Mouse (Mus musculus) kidney, adult 9 months (tissue): ENCODE measurements around the gene Asprv1.

ENCODE experiments used
- DNase-seq: peaks from one replicate; pipeline ENCODE4 v3.0.0; 2022

Gene Asprv1

DNA sequence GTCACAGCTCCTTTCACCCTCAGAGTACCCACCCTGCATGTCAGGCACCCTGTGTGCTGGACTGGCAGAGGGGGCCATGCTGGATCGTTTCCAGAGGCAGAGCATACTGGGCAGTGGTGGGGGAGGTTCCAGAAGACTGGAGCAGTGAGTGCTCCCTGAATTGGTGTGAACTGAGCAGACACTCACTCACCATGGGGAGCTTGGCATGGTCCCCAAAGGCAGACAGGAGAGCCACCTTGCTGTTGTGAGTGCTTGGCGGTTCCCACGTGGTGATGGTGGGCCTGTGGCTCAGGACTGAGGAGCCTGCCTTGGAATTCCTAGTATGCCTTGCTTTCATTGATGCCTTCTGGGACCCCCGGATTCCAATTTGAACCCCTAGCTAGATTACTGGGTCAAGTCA, 4.8 kb upstream of the Asprv1 start:
- DNase-seq, result no peak

DNA sequence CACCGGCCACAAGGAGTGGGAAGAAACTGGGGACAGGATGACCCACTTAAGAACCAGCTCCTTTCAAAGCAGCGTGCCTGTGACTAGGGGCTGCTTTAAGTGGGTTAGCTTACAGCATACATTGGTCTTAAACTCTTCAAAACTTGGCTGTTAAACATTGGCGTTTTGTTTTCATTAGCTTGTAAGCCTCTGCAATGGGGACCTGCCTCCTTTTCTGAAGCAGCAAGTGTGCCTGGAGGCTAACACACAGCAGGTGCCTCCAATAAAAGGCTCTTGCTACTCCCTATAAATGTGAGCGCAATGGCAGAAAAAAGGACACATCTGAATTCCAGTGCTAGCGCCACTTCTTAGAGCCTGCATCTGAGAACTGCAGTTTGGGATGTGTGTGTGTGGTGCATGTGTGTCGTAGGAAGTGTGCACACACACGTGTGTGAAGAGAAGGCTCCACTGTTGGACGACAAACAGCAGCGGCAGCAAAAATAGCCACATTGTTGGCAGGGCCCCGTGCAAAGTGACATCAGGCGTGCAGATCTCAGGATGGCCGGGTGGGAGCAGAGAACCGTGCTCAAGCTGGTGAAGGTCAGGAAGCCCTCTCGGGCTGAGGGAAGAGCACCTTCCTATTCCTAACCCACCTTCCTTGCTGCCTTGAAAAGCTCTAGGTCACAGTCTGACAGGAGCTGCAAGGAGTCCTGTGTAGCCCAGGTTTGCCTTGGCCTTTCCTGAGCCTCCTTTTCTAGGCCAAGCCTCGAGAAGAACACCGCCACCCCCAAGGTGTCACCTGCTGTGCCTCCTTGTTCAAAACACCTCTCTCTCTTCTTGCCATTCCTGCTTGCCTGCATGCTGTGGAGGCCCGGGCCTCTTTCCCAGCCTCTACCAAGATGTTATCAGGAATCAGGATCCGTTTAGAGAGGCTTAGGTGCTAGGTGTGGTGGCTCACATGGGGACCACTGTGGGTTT, 3.6 kb upstream of the Asprv1 start:
- no peak for DNase-seq

DNA sequence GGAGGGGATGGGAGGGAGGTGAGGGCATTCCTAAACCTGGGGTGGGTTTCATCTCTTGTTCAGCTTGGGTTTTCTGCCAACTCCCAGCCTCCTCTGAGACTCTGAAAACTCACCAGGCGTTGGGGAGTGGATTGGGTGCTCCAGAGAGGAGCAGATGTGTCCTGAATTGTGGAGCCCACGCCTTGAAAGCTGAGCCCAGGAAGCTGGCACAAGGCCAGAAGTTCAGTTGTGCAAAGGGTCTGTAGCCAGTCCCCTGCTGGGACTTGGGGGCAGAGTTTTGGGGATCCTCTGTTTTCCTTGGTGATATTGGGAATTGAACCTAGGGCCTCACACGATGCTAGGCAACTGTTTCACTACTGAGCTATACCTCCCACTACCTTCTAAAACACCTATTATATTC, 2.2 kb downstream of the Asprv1 start:
- no peak for DNase-seq

DNA sequence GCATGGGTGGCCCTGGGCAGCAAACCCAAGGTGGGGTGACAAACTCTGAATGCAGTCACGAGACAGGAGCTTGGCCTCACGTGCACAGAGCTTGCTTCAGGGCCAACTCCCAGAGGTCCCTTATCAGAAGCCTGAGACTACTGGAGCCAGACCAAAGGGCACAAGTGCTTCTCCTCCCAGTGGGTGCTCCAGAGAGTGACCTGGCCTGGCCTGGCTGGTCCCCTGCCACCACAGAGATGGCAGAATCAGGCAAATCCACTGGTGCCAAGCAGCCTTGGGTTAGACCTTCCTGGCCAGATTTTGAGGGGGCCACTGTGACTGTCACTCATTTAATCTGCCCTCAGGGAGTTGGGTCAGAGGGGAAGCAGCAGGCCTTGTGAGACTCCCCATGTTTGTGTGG, 8.5 kb downstream of the Asprv1 start:
- DNase-seq, result peak; percentile 21

DNA sequence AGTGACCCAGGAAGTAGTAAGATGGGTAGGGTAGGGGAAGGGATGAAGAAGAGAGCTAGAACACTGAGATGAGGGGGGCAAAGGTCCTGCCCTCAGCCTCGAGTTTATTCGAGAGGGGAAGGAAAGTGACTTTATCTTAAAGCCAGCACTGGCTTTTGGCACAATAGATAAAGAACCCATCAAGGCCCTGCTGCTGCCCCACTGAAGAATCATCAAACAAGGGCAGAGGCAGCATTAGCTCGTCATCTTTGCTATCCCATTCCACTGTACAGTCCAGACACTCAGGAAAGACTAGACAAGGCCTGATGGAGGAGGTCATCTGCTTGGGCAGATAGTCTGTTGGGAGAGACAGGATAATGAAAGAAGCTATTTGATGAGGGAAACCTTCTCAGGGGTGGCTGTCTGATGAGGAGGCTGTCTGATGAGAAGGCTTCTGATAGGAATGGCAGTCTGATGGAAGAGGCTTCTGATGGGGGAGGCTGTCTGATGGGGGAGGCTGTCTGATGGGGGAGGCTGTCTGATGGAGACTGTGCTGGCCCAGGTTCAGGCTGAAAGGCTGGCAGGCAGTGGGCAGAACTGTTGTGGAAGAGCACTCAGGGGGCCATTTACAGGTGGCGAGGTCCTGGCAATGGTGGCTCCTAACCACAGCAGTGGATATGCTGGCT, 9.3 kb downstream of the Asprv1 start:
- DNase-seq, result no peak

DNA sequence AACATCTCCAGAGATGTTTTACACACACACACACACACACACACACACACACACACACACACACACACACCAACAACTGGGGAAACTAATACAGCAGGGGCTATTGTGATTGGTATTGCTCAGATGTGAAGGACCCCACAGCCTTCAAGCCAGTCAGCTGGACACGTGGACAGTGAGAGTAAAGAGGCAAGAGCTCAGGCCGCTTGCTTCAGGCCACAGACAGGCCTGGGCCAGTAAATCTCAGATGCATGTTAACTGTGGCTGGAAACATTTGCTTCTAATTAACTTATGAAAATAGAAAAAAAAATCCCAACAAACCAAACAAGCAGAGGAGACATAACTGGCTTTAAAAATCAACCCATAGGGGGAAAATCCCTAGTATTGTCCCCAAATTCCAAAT, 9.9 kb downstream of the Asprv1 start:
- no peak for DNase-seq

DNA sequence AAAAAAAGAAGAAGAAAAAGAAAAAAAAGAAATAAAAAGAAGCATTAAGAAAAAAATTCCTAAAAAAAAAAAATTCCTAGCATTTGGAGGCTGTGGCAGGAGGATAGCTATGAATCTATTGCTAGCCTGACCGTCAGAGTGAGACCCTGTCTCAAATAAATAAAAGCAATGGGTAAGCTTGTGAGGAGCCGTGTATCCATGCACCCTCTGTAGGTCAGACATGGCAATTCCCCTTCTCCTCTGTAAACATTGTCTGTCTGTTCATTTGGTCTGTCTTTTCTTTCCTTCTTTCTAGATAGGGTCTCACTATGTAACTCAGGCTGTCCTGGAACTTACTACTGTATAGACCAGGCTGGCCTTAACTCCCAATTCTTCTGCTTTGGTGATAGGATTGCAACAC, 10.5 kb downstream of the Asprv1 start:
- DNase-seq, result no peak

DNA sequence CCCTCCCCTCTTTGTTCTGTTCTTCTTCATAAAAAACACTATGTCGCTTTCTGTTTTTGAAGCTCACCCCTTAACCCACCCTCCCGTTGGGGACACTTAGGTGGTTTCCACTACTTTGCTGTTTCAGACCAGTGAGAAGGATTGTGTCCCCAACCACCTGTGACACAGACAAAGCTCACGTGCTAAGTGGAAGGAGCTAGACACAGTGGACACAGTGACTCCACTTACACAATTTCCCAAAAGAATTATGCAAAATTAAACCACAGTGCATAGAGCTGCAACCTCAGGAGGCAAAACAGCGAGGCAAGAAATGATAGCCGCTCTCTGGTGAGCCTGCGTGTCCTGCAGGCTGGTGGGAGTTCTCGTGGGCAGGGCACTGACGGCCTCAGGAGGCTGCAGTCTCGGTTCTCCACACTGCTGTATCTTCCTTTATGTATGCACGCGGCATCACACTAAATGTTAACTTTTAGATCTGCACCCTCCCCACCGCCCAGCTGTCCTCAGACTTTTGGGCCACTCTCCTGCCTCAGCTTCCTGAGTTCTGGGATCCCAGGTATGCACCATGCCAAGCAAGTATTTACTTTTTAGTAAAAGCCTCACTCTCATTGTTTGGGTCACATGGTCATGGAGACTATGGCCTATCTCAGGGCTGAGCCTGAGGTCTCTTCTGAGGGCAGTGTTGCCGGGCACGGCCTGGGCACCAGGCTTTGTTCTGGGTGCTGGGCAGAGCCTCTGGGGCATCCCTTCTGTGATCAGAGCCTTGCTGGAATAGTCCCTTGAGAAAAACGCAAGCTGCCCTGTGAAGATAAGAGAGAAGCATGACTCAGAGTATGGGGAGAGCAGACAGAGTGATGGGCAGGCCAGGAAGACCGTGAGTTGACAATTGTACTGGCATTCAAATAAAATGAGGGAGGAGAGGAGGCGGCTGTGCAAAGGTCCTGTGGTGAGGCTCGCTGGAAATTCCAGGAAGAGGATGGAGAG, 11.5 kb downstream of the Asprv1 start:
- no peak for DNase-seq

DNA sequence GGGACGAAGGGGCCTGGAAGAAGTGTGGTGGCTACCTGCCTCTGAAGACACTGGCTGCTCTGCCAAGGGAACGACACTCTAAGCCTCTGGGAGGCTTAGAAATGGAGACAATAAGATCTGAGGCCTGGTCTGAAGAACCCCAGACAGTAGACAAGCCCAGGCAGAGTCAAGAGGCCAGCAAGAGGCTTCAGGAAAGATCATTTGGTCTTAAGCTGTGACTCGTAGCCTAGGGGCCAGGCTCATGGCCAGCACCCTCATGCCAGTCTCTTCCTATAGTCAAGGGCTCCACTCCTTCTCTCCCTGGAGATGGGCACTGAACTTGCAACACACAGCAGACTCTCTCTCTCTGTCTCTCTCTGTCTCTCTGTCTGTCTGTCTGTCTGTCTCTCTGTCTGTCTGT, 12.2 kb downstream of the Asprv1 start:
- no peak for DNase-seq

DNA sequence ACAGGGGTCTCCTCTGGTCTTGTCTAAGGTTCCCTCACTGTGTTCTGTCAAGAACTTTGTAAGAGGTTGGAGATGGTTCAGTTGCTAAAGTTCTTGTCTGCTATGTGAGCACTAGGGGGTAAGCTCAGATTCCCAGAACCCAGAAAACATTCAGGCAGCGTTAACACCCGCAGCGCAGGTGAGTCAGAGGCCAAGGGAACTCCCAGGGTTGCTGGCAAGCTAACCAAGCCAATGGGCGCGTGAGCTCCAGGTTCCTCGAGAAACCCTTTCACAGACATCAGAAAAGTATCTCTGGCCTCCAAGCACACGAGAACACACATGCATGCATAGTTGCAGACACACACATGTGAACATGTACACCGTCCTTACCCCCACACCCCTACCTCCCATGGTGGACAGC, 12.8 kb downstream of the Asprv1 start:
- no peak for DNase-seq

DNA sequence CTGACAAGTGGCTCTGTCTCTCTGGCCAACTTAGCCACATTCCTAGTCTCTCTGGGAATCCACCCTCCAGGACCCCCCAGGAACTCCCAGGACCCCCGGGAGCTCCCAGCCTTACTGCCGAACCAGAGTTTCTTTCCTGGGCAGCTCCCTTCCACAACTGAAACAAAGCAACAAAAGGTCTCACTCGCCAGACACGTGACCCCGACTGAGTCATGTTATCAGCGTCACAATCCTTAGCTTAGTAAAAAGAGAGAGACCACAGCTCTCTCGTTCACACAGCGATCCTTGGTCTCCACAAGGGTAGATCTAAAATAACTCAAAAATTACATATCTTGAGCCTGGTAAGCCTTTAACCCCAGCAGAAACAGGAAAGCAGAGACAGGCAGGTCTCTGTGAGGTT, 13.8 kb downstream of the Asprv1 start:
- no peak for DNase-seq

DNA sequence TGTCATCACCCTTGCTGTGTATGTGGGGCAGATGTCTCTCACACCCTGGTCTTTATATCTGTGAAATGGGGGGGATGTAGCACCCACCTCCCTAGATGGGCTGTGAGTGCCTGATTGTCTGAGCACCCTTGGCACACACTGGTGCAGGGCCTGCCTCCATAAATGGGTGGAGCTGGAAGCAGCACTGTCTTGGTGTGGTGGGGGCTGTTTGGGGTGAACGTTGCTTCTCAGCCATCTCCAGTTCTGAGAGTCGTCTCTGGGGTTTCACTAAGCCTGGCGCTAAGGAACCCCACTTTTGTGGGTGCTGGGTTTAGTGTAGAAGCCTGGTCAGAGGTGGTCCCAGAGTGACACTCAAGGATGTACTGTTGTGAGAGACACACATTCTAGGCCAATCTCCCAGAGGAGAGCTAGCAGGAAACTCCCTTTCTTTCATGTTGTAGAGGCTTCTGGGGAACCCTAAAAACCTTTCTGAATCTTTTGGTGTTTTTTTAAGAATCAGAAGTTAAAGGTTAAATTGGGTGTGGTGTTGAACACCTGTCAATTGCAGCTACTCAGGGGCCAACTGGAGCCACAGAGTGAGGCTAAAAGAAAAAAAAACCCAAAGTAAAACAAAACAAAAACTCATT, 16.9 kb downstream of the Asprv1 start:
- DNase-seq, result no peak

DNA sequence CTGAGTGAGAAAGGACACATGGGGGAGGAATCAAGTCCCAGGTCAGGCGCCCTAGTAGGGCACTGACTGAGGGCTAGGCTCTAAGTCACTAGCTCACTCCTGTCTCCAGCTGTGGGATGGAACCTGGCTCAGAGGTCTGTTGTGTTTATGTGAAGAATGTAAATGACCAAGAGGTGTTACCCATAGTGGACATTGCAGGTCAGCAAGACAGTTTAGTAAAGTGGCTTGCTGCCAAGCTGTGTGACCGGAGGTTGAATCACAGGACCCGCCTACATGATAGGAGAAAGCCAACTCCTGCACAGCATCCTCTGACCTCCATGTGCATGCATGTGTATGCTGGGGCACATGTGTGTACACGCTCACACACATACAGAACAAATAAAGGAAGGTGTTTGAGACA, 17.6 kb downstream of the Asprv1 start:
- DNase-seq, result no peak

DNA sequence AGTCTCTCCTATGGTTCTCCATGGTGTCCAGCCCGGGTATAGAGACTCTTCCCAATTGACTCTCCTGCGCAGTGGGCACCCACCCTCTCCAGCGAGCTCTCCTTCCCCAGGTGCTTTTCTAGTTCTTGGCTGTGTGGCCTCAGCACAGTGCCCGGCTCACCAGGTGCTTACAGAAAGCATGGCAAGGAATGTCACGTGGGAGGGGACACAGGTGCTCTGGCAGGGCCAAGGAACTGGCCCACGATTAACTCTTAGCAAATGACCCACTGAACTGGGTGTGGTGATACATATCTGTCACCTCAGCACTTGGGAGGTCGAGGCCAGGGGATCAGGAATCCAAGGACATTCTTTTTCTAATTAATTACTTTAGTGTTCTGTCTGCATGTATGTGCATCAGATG, 18.2 kb downstream of the Asprv1 start:
- no peak for DNase-seq

DNA sequence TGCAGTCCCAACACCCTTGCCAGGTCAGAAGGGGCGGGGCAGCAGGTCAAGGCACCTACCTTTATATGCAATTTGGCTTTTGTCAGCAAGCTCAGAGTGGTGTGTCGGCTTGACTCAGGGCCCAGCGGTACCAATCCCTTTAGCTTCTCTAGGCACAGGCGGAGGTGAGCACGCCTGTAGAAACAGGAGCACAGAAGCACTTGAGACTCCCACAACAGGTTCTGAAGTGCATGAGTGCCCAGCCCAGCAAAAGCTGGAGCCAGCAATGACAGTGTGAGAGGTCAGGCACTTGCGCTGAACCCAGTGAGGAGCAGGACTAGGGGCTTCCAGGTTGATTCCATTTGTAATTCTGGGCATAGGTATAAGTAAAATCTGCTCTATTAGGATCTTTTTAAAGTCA, 25.1 kb downstream of the Asprv1 start:
- DNase-seq, result no peak

DNA sequence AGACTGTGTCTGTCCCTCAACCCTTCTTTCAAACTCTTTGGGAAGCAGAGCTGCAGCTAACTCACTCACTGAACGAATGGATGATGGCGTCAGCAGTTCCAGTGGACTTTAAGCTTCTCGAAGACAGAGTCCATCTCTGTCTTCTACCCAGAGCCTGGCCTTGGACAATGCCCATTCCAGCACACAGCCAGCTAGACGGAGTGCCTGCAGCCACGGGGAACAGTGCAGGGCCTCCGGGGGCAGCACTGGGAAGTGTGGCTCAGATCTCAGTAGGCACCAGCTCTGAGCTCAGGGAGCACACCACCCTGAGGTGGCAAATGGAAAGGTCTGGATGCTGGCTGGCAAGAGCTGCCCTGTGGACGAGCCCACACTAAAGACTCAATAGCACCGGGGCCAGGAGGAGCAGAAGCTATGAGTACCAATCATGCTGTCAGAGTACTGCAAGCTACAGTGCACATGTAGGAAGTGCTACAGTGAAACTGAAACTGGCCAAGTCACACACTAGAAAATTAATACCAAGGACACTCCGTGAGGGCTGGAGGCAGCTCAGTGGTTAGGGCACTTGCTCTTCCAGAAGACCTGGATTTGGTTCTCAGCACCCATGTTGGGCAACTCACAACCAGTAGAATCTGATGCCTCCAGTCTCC, 26.4 kb downstream of the Asprv1 start:
- DNase-seq, result peak; percentile 66

DNA sequence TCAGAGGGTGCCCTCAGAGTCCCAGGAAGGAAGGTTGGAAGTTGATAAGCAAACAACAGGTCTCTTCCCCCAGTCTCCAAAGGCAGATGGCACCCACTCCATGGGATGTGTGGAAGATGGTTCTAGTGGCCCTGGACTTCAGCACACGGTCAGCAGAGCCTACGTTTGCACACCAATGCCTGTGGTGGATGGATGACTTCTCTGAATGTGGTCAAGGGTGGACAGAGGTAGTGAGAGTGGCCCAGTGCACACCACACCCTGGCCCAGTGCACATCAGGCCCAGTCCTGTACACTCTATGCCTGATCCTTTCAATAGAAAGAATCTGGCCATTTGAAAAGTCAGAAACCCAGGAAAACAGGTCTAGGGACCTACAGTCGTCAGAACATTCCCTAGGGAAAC, 30.5 kb downstream of the Asprv1 start:
- no peak for DNase-seq

DNA sequence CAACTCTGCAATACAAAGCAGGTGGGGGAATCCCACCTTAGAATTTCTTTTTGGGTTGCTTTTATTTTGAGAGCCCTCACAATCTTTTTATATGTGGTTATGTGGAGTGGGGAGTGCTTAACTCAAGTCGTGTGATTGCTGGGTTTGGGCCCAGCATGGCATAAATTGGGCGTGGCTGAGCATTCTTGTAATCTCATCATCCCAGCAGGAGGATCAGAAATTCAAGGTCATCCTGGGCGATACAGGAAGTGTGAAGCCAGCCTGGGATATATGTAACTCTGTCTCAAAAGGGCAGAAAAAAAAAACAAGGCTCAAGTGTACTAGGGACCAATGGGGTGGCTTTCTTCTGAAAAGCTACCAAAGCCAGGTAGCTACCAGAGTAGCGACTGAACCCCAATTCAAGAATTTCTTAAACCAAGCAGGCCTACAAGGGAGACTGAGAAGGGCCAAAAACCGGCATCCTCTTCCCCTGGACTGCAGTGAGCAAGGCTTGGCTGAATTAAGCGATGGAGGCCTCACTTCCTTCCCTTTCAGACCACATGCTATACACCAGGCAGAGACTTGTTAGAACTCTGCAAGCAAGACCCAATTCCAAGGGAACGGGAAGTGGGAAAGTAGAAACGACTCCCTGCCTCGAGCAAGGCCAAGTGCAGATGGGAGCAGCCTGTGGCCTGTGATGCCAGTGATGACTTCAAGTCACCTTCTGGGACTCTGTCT, 32.4 kb downstream of the Asprv1 start:
- no peak for DNase-seq

DNA sequence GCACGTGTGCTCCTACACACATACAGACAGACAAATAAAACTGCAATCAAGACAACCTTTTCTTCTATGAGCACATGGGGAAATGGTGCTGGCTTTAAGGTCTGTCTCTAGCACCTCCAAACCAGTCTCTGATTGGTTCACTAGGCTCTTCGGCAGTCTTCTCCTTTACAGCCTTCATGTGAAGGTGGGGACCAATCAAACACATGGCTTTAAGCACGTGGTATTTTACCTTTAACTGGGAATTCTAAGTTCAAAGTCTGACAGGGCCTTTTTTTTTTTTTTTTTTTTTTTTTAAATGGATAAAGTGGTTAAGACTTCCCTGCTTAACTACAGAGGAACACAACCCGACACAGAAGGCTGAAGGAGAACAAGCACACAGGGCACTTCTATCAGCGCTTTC, 37.1 kb downstream of the Asprv1 start:
- DNase-seq, result peak; percentile 50

DNA sequence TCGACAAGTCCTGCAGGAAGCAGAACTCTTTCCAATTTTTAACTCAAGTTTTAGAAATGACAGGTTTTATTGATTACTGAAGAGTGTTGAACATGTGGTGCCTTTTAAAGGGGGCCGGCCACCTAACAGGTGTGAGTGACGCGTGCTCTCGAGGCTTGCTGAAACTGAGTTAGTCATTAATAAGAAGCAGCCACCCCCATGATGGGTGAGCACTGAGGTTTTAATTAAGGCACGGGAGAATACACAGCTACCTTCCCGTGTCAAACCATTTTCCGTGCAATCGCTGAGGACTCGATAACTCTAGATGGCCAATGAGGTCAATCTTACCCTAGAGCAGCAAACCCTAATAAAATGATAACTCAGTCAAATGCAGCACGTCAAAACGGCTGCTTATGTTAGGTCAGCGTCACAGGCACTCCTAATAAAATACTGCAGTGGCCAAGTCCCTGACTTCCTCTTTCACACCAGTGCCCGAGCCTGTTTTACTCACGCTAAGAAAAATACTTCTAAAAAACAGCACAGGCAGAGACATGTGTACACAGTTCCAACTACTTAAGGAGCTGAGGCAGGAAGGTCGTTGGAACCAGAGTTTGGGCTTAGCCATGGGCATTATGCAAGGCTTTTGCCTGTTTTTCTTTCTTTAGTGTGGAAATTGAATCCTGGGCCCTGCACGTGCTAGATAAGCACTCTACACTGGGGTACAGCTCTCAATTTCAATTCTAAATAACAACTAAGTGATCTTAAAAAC, 37.8 kb downstream of the Asprv1 start:
- peak; percentile 60 for DNase-seq

DNA sequence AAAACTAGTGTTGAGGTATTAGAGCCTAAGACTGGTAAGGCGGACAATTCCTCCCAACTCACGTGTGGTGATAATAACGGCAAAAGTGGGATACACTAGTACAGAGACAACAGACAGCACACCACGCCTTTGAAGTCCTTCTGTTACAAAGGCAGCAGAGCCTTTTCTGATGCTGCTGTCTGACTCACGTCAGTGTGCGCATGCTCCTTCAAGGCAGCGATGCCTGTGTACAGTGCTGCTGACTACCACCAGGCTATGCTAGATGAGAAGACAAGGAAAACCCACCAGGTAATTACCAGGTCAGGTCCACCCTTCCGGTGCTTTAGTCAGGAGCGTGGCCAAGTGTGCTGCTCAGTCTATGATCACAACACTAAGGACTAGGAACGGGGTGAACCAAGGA, 39.1 kb downstream of the Asprv1 start:
- no peak for DNase-seq
